Mouse (Mus musculus): ENCODE data around the gene Clybl.

Gene Clybl

DNA sequence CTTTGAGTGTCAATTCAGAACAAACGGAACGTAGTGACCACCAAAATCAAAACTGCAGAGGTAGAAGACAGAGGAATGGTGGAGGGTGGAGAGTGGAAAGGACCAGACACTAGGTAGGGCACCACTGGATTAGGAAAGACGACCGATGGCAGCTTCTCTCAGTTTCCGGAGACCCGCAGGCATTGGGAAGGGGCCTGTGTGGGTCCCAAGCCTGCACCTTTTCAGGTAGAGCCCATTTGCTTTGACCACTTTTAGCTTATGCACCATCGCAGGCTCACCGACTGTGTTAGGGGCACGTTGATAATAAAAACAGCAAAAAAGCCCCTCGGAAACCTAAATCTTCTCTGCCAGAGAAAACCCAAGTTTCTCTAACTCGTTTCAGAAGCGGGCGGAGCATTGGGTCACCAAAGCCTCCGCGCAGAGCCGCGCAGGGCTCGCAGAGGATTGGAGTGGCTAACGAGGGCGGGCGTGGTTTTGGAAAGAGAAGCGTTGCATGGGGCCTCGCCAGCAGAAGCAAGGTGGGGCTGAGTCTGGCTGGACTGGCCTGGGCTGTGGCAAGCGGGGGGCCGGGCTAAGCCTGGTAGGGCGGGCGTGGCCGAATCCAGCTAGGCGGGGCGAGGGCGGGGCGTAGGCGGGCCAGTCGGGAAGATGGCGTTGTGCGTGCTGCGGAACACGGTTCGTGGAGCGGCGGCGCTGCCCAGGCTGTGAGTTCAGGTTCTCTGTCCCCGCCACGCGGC is at the start of gene Clybl:
Gene Clybl, plus strand, starts transcription at position 627 of the 737 bp plus-strand sequence.
- DNase-seq: peak; percentile 97

DNA sequence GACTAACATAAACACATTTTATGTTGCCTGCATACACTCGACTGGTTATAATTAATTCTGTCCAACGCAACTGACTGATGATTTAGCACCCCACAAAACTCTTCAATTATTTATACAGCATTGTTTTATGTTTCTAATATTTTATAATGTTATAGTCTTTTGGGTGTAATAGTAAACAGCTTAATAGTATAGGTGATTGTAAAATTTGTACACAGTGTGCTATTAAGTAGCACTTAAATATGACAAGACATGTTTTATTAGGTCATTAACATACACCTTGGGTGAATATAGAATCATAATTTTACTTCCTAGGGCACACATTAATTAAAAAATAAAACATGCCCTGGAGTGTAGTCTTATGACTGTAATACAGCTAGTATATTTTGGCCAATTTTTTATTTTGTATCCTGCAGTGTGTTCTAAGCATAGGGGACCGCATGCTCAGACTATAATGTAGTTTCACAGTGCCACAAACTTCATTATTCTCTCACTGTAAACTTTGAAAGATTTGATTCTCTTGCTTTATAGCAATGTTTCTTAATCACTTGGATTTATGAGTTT is 45.1 kb upstream of the Clybl start:
- DNase-seq: no peak

DNA sequence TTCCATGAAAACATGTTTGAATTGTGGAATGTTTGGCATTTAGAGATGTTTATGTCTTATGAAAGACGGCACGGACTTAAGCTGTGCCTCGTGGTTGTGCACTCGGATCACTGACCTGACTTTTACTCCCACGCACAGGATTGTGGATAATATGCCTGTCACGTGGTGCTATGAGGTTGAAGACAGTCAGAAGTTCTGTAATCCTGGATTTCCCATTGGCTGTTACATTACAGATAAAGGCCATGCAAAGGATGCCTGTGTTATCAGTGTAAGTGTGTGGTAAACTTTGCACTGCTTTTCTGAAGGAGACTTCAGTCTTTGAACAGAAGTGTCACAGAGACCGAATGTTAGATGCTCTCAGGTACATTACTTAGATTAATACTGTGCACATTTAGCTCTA is 44.3 kb upstream of the Clybl start:
- no peak for DNase-seq

DNA sequence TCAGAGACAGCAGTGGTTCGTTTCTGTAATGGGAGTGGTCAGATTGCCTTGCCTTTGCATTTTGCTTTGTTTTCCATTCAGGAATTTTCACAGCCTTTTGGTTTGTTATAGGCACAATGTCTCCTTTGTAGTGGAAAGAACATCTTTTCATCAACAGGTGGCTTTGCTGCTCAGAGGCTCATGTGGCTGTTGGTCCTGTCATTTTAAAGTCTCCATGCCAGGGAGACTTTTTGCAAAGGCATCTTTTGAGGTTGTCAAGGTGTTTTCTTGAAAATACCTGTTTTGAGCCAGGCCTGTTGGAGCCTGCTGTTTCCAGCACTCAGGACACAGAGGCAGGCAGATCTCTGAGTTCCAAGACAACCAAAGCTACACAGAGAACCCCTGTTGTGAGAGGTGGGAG is 41.4 kb upstream of the Clybl start:
- DNase-seq: no peak

DNA sequence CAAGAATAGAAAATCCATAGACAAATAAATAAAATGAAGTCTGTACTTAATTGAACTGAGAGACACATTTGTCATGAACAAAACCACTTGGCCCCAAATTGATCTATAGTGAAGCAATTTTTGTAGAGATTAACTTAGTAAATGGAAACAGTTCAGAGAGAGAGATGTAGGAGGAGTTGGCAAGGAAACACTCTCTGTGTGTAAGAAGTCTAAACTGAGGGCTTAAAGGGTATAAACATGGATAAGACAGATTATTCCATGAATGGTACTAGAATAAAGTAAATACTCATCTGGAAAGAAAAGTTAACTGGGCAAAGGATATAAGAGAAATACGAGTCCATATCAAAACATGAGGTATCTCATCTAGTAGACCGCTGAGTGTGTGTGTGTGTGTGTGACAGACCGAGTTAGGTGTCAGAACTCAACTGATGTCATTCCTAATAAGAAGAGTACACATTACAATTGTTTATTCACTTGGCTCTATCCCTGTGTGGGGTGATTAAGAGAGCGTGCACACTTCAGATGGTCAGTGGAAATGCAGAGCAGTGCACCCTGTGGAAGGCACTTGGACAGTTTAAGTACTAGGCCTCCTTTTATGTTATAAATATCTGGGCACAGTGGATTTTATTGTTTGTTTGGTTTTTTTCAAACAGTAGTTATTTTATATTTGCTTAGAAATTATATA is 37.8 kb upstream of the Clybl start:
- no peak for DNase-seq

DNA sequence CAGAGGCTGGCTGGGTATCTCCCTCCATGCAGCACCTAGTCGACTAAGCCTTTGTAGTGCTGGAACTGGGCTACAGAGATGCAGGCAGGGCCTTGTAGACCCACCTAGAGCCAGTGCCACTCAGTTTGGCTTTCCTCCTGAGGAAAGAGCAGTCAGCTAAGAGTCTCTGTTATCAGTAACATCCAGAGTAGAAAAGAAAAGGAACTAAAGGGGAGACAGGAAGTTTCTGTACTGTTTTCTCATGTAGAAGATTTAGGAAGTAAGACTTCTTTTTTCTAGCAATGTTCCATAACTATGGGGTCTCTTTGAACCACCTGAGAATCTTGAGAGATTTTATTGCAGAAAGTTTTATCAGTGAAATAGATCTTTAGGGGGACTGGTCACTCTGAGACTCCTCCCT is 36.1 kb upstream of the Clybl start:
- DNase-seq: no peak

DNA sequence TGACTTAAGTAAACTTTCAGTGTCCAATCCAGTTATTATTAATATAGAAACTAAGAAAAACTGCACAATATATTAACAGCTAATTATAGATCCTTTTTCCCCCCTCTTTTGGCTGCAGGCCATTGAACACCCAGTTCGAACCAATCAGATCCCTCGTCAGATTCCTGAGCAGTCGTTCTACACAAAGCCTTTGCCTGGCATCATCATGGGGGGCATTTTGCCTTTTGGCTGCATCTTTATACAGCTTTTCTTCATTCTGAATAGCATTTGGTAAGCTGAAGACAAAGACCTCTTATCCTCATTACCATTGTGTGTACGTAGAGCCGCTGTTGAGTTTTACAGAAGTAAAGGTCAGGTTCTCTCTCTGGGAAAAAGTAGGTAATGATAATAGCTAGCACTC is 30.9 kb upstream of the Clybl start:
- no peak for DNase-seq

DNA sequence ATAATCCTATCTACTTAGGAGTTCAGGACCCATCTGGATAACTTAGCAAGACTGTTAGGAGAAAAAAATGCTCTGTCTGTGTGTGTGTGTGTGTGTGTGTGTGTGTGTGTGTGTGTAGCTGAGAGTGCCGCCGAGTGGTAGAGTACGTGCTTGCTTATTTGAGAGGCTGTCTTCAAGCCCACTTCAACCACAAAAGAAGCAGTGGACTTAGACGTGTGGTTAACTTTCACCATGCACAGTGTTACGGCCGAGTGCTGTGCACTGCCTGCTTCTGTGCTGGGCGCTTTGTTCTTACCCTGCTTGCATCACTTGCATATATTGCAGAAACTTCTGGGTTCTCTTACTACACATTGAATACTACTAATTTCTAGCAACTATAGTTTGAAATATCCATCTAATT is 23.8 kb upstream of the Clybl start:
- DNase-seq: no peak

DNA sequence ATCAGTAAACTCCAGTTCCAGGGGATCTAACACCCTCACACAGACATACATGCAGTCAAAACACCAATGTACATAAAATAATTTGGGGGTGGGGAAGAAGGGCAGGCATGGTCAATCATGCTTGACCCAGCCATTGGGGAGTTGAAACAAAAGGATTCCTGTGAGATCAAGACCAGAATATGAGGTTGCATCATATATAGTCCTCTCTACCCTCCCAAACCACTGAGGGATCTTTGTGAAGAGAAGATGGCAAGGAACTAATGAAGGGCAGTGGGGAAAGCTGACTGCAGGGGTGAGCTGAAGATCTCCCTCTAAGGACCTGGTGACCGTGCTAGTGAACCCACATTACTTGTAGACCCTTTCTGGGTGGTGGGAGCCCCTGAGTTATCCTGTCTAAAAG is 20.6 kb upstream of the Clybl start:
- no peak for DNase-seq

DNA sequence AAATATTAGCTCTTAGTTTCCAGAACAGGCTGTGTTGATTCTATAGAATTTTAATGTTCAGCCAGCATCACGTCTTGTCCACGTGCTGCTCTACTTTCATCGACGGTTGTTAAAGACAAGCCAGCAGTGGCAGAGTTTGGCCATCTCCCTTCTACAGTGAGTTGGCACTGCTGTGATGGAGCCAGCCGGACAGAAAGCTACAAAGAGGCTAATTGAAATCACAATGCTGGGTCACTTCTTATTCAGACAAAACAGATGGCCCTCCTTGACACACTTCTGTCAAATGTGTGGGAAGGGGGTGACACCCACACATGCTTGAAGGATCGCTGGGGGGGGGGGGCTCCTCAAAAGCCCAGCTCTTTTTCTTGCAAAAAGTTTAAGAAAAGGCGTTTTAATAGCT is 12.6 kb upstream of the Clybl start:
- no peak for DNase-seq

DNA sequence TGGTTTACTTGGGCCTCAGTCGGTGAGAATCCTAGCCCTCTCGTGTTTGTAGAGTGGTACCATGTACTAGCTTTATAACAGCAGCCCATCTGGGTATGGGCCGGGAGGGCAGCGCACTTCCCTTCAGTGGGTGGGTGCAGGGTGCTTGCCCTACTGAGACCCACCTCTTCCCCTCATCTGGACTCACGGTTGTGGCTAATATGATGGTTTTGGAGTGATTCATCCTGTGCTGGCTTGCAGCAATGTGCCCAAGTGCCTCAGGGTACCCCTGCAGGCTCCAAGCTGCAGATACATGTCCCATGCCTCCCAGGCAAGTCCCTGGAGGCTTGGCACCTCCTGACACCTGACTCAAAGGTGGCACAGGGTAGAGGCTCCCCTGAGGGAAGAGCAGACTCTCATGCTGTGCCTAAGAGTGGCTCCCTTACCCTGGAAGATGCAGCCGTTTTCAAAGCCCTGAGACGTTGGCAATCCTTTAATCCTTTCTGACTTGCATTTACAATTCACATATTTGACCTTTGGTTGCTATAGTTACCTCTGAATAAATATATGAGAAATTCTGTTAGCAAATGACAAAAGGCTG is 11.2 kb upstream of the Clybl start:
- no peak for DNase-seq

DNA sequence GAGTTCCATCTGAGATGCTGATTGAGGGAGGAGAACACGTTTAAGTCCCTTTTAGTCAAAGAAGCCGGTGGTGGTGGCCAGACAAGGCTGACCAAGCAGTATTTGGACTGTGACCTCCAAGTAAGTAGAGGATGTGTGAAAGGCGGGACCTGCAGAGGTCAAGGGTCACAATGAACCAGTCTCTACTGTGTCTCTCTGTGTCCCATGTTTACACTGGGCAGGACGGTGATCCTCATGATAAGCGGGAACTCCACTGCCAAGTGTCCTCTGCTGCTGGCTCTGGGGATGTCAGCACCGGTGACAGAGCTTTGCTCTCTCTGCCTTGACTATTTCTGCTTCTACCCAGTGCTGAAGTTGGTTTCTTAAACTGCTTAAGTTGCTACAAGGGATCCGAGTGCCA is 10.5 kb upstream of the Clybl start:
- peak; percentile 46 for DNase-seq

DNA sequence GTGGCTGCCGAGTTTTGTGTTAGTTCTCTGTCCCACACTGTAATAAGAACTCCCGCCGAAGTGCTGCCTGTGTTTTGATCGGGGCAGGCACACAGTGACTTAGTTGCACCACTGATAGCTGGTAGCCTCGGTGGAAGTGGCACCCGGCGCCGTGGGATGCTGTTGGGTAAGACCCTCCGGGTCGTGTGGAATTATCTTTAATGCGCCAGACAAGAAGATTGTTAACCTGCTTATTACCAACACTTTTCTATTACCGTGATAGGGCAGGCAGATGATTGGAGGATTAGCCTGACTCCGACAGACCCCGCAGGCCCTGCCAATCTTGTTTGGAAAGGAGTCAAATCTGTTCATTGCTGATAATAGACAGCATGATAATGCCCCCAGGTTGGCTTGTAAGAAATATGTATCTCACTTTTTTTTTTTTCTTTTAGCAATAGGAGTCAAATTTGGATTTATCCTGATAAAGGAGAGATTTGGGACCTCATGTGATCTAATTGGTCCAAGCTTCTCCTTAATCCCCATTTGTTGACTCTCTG is 5.2 kb upstream of the Clybl start:
- no peak for DNase-seq

DNA sequence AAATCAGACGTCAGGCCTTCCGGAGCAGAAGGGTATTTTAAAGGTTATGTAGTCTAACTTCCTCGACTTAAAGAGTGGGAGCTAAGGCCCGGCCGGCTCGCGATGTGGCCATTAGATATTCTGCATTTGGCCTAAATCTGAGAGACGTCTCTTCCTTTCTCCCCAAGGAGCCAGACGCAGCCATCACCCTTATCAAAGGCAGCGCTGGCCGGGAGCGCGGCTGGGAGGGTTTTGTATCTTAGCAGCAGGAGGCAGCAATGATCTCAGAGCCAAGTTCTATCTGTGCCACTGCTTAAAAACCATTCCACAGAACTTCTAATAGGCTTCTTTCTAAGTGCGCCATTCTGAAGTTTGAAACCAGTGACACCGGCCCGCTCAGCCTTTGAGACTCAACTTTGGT is 2.2 kb upstream of the Clybl start:
- no peak for DNase-seq

DNA sequence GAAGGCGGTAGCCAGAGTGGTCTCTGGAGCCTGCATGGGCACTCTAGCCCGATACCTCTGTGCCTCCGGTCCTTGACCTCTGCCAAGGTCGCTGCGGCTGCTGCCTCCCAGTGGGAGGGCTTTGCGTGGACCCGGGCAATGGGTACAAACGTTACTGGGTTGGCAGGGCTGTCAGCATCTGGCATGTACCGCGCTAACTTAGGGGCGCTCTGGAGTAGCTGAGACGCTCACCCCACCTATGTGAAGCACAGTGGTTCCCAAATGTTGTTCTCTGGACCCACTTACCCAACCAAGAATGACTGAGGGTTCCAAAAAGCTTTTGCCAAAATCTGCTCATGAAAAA is 282 bp downstream of the Clybl start:
- DNase-seq: no peak

DNA sequence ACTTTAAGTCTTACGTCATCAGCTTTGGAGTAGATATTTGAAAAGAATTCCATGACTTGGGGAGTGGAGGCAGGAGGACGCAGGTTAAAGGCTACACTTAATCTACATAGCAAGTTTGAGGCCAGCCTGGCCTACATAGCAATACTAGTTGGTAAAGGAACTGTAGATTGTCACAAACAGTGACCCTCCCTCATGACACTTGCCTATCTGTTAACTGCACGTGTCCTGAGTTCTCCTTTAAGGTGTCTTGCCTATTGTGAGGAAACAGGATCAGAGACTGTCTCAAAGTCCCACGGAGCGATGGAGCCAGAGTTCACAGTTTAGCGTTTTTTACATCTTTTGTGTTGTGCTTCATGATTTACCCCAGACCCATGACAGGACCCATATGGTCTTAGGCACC is 716 bp downstream of the Clybl start:
- no peak for DNase-seq

DNA sequence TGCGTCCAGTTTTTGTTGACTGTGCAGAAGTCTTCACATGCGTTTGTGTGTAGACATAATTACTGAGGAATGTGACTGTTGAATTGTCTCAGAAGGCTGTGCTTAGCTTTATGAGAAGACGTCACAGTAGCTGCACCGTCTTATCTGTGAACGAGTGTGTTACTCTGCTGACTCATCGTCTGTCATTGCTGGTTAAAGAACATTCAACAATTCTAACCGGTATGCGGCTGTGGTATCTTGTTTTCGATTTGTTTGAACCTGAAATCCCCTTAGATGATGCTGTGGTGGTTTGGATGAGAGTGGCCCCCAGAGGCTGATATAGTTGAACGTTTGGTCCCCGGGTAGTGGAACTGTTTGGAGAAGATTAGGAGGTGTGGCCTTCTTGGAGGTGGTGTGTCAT is 2.5 kb downstream of the Clybl start:
- no peak for DNase-seq

DNA sequence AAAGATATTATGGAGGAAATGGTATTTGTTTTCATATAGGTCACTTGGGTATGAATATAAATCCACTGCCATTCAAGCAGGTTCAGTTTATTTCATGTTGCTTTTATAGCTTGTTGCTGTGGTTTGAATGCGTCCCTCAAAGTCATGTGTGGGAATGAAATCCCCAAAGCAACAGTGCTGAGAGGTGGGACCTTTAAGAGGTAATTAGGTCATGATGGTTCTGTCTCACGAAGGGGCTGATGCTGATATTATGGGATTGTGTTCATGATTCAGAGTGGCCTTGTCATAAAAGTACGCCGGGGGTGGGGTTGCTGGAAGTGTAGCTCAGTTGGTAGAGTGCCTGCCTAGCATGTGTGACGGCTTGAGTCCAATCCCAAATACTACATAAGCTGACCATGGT is 6.7 kb downstream of the Clybl start:
- DNase-seq: no peak

DNA sequence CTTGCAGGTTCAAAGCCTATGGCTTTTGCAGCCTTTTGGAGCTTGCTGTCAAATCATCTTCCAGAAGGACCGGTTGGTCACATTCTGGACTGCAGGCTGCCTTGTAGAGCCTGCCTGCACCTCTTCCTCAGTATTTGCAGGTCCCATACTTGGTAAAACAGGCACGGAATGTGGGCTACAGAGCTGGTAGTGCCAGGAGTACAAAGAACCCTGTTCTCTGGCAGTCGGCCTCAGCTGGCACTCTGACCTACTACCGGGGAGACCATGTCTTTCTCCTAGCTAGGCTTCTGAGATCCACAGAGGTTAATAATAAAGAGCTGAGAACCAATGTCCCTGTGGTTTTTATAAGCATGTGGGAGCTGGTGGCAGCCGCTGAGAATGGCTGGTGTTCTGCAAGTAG is 8.4 kb downstream of the Clybl start:
- DNase-seq: peak; percentile 68

DNA sequence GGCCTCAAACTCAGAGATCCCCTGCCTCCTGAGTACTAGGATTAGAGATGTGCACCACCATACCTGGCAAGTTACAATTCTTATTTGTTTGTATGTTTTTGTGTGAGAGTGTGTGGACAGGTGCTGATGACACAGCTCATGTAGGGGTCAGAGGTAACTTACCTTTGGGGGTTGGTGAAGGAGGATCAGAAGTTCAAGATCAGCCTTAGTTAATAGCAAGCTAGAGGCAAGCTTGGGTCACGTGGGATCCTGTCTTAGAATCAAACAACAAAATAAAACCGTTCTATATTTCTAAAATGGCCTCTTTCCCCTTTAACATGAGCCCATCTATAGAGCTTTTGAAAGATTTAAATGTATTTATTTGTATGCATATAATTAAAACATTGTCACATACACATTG is 9.0 kb downstream of the Clybl start:
- DNase-seq: no peak

DNA sequence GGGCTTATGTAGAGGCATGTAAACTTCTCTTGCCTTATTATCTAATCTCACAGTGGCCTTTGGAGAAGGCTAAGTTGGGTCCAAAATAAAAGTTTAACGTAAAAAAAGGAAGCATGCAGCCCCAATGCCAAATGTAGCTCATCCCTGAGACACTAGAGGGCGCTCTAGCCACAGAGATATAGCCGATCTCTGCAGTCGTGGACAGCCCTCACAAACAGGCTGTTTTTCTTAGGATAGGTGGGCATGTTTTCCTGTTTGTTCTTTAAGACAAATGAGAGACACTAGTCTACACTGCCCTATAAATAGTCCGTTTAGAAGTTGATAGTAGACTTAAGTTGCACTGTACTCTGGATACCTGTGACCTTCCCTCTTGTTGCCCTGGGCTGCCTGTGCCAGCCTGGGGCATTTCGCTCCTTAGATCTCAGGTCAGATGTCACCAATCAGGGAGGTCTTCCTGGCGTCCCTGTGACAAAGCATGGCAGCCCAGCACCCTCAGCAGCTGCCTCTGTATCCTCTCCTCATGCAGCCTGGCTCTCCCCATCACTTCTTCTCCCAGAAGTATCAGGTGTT is 9.5 kb downstream of the Clybl start:
- peak; percentile 27 for DNase-seq

DNA sequence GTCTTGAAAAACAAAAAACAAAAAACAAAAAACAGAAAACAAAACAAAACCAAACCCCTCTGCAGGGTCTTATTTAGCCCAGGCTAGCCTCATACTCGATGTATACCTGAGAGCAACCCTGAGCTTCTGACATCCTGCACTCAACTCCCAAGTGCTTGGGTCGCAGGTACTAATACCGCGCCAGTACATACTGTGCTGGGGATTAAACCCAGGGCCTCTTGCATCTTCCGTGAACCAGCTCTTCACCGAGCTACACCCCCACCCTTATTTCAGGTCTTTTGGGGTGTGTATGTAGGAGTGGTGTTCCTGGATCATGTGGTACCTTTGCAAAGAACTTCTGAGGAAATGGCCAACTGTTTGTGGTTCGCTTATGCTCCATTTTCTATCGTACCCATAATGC is 13.1 kb downstream of the Clybl start:
- no peak for DNase-seq

DNA sequence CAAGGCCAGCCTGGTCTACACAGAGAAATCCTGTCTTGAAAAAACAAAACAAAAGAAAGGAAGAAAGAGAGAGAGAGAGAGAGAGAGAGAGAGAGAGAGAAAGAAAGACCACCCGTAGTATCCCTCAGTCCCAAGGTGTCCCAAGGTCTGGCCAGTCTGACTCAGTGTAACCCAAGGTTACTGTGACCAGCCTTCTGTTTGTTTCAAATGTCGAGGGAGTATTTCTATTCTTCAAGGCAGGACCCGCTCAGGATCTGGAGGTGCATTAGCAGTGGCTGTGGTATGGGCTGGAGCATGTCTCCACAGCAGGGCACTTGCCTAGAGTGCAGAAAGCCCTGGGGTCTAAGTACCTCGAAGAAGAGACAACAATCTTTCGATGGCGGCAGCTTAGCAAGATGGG is 15.3 kb downstream of the Clybl start:
- DNase-seq: no peak
